Mouse (Mus musculus): Measurements from ENCODE around the gene Krtap9-5. TPM values are rescaled to one million over a fixed set of nuclear protein-coding genes. Genes with fewer than 3 reads are reported as not detected.

The Krtap9-5 gene
- polyA plus RNA-seq (2017; shearing (Covaris generic)), result 0.60 TPM

GRCm38 (mm10) chr11:99948175-99948574 lies at the start of gene Krtap9-5:
Gene Krtap9-5 (plus strand): TSS chr11:99948475.

DNA sequence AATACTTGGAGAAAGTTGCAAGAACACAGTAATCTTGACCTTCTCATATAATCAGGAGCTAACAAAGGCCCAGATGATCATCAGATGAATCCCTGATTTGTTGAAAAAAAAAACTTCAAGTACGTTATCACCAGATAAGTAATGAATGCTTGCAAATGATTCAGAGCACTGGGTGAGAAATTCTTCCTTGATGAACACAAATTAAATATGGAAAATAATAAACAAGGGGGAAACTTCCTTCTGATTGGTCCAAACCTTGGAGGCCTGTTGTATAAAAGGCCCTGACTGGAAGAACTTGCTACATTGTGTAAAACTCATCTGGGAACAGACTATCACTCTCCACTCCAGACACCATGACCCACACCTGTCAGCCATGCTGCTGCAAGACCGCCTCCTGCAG lies 40.7 kb upstream of the Krtap9-5 start, which contains the start of gene Krtap31-1:
Gene Krtap31-1, plus strand, starts transcription at position 301 of the 400 bp plus-strand sequence.

DNA sequence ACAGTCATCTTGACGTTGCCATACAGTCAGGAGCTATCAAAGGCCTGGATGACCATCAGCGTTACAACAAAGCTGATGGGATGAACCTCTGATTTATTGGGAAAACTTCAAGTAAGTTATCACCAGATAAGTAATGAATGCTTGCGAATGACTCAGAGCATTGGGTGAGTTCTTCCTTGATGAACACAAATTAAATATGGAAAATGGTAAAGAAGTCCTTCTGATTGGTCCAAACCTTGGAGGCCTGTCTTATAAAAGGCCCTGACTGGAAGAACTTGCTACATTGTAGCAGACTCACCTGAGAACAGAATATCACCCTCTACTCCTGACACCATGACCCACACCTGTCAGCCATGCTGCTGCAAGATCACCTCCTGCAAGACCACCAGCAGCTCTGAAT lies 33.8 kb upstream of the Krtap9-5 start, which contains the start of gene Gm11565:
Gene Gm11565, plus strand, starts transcription at position 301 of the 400 bp plus-strand sequence.

DNA sequence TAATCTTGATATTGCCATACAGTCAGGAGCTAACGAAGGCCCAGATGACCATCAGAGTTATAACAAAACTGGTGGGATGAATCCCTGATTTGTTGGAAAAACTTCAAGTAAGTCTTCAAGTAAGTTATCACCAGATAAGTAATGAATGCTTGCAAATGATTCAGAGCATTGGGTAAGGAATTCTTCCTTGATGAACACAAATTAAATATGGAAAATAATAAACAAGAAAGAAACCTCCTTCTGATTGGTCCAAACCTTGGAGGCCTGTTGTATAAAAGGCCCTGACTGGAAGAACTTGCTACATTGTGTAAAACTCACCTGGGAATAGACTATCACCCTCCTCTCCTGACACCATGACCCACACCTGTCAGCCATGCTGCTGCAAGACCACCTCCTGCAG lies 12.3 kb upstream of the Krtap9-5 start, which contains the start of gene Krtap31-2:
Gene Krtap31-2, plus strand, starts transcription at position 301 of the 400 bp plus-strand sequence.

DNA sequence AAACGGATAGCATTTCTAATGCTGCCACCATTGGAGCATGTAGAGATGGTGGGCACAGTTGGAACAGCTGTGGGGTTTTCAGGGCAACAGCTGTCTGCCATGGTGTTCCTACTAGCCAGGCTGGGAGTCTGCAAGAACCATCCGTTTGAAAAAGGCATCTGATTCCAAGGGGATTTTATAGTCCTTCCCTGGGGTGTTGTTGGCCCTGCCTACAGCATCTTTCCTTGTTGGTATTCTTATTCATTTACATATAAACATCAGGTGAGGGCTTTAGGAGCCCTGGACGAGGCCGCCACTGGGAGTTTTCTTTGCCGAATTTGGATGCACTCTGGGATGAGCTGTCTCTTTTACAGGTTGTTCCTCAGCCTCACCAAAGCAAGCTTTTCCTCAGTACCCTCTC lies 30.7 kb downstream of the Krtap9-5 start, which contains the start of gene Krtap29-1:
Gene Krtap29-1, minus strand, starts transcription at position 101 of the 400 bp plus-strand sequence.

GRCm38 (mm10) chr11:99986180-99986647 lies 37.9 kb downstream of the Krtap9-5 start, which contains the start of gene Krtap16-1:
Gene Krtap16-1 (minus strand): TSS chr11:99986597.

DNA sequence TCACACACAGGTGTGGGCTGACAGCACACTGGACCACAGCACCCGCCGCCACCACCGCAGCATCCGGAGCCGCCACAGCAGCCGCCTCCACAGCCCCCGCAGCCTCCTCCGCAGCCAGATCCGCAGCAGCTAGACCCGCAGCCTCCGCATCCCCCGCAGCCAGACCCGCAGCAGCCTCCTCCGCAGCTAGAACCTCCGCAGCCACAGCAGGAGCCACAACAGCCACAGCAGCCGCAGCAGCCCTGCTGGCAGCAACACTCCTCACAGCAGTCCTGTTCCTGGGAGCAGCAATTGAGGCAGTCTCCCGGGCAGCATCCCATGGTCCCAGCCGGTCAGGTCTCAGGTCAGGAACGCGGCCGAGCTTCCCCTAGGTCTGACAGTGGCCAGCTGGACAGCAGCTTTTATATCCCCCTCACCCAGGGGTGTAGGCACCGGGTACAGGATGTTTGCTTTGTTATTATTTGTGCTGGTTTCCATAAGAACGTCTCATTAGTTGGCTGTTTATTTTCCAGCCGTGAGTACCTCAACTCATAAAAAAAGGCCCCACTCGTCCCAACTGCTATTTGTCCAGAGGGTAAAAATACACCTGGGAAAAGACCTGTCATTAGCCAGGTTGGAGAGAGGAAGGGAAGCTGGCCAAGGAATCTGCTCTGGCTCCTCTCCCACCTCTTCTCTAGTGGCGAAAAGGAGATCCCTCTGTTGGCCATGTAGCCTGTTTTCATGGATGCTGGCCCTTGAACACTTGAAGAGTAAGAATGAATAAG lies 45.5 kb downstream of the Krtap9-5 start, which contains the start of gene Krtap17-1:
Gene Krtap17-1, minus strand, starts transcription at position 375 of the 764 bp plus-strand sequence.

Other genes starting within 250 kb of the Krtap9-5 start
- not detected for gene Gm14180, start 214.2 kb upstream of the Krtap9-5 start, polyA plus RNA-seq (2017; shearing (Covaris generic))
- gene Gm11595, start 175.6 kb upstream of the Krtap9-5 start, polyA plus RNA-seq (2017; shearing (Covaris generic)), result not detected
- not detected for gene Krtap4-8, start 167.8 kb upstream of the Krtap9-5 start, polyA plus RNA-seq (2017; shearing (Covaris generic))
- not detected for gene Krtap4-9, start 163.3 kb upstream of the Krtap9-5 start, polyA plus RNA-seq (2017; shearing (Covaris generic))
- gene Gm11596, start 155.0 kb upstream of the Krtap9-5 start, polyA plus RNA-seq (2017; shearing (Covaris generic)), result not detected
- gene Gm11569, start 149.5 kb upstream of the Krtap9-5 start, polyA plus RNA-seq (2017; shearing (Covaris generic)), result not detected
- not detected for gene Gm11554, start 144.0 kb upstream of the Krtap9-5 start, polyA plus RNA-seq (2017; shearing (Covaris generic))
- gene Krtap4-13, start 138.6 kb upstream of the Krtap9-5 start, polyA plus RNA-seq (2017; shearing (Covaris generic)), result not detected
- not detected for gene Gm11564, start 132.8 kb upstream of the Krtap9-5 start, polyA plus RNA-seq (2017; shearing (Covaris generic))
- not detected for gene 2300003K06Rik, start 110.4 kb upstream of the Krtap9-5 start, polyA plus RNA-seq (2017; shearing (Covaris generic))
- not detected for gene Krtap4-16, start 96.9 kb upstream of the Krtap9-5 start, polyA plus RNA-seq (2017; shearing (Covaris generic))
- not detected for gene Gm11568, start 90.6 kb upstream of the Krtap9-5 start, polyA plus RNA-seq (2017; shearing (Covaris generic))
- not detected for gene Gm11559, start 84.0 kb upstream of the Krtap9-5 start, polyA plus RNA-seq (2017; shearing (Covaris generic))
- gene Krtap9-1, start 75.1 kb upstream of the Krtap9-5 start, polyA plus RNA-seq (2017; shearing (Covaris generic)), result not detected
- not detected for gene Gm11567, start 69.3 kb upstream of the Krtap9-5 start, polyA plus RNA-seq (2017; shearing (Covaris generic))
- not detected for gene Krtap31-1, start 40.6 kb upstream of the Krtap9-5 start, polyA plus RNA-seq (2017; shearing (Covaris generic))
- not detected for gene Gm11565, start 33.7 kb upstream of the Krtap9-5 start, polyA plus RNA-seq (2017; shearing (Covaris generic))
- not detected for gene Krtap31-2, start 12.2 kb upstream of the Krtap9-5 start, polyA plus RNA-seq (2017; shearing (Covaris generic))
- not detected for gene Krtap29-1, start 30.6 kb downstream of the Krtap9-5 start, polyA plus RNA-seq (2017; shearing (Covaris generic))
- not detected for gene Krtap16-1, start 38.1 kb downstream of the Krtap9-5 start, polyA plus RNA-seq (2017; shearing (Covaris generic))
- not detected for gene Krtap17-1, start 45.5 kb downstream of the Krtap9-5 start, polyA plus RNA-seq (2017; shearing (Covaris generic))
- not detected for gene Krt33a, start 67.7 kb downstream of the Krtap9-5 start, polyA plus RNA-seq (2017; shearing (Covaris generic))
- not detected for gene Krt33b, start 81.4 kb downstream of the Krtap9-5 start, polyA plus RNA-seq (2017; shearing (Covaris generic))
- gene Krt34, start 93.1 kb downstream of the Krtap9-5 start, polyA plus RNA-seq (2017; shearing (Covaris generic)), result 0.32 TPM
- not detected for gene Krt31, start 102.1 kb downstream of the Krtap9-5 start, polyA plus RNA-seq (2017; shearing (Covaris generic))
- gene Krt32, start 139.8 kb downstream of the Krtap9-5 start, polyA plus RNA-seq (2017; shearing (Covaris generic)), result not detected
- gene Krt35, start 147.8 kb downstream of the Krtap9-5 start, polyA plus RNA-seq (2017; shearing (Covaris generic)), result not detected
- gene Krt36, start 157.2 kb downstream of the Krtap9-5 start, polyA plus RNA-seq (2017; shearing (Covaris generic)), result not detected
- not detected for gene Krt13, start 173.1 kb downstream of the Krtap9-5 start, polyA plus RNA-seq (2017; shearing (Covaris generic))
- not detected for gene Krt15, start 187.5 kb downstream of the Krtap9-5 start, polyA plus RNA-seq (2017; shearing (Covaris generic))
- gene Krt19, start 200.2 kb downstream of the Krtap9-5 start, polyA plus RNA-seq (2017; shearing (Covaris generic)), result 0.74 TPM
- gene Krt9, start 244.8 kb downstream of the Krtap9-5 start, polyA plus RNA-seq (2017; shearing (Covaris generic)), result not detected

Data from effector memory CD4-positive, alpha-beta T cell, adult 7 months (primary cell).